Mouse (Mus musculus): ENCODE results near the gene Itpk1.
"Not testable (repeated sequence)": the region's sequence is repeated elsewhere in the genome, so short reads cannot be mapped to it uniquely, and the experiment has no call there.

Itpk1 gene

DNA sequence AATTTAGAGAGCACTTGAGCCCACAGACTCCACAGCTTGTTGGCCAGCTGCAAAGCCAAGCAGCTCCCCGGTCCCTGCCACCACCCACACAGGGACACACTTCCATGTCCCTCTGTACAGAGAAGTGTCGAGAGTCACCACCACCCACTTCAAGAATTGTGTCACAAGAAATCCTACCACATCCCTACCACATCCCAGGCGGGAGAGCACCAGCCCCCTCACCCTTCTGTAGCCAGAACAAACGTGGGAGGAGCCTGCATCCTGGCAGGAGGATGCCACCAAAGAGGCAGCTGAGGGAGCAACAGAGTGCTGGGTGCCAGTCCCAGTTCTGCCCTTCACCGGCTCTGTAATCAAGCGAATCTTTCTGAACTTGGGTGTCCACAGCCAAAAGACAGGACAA lies 51.7 kb downstream of the Itpk1 start:
- DNase-seq = no peak

- no peak for DNase-seq
These were observed 52.3 kb downstream of the Itpk1 start for GRCm38 (mm10) chr12:102652420-102652819.

GRCm38 (mm10) chr12:102651871-102652270 lies 52.9 kb downstream of the Itpk1 start:
- no peak for DNase-seq

DNA sequence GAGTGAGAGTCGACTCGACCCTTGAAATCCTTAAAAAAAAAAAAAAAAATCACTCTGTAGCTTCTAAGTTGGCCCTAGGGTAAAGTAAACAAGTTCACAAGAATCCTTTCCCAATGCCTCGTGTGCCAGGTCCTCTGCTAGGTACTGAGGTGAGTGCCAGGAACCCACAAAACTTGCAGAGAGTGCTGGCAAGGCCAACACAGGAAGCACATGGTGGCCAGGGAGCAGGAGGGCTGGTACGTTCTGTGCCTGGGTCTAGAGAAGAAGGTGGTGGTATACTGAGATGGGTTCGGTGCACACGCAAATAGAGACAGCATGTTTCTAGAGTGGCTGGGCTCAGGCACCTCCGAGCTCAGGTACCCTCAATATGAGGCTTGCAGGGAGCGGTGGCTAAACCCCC lies 53.3 kb downstream of the Itpk1 start:
- peak in 1 of 2 experiments; percentile 39 for DNase-seq

GRCm38 (mm10) chr12:102650649-102651048 lies 54.1 kb downstream of the Itpk1 start:
- DNase-seq = peak in 1 of 2 experiments; percentile 43

DNA sequence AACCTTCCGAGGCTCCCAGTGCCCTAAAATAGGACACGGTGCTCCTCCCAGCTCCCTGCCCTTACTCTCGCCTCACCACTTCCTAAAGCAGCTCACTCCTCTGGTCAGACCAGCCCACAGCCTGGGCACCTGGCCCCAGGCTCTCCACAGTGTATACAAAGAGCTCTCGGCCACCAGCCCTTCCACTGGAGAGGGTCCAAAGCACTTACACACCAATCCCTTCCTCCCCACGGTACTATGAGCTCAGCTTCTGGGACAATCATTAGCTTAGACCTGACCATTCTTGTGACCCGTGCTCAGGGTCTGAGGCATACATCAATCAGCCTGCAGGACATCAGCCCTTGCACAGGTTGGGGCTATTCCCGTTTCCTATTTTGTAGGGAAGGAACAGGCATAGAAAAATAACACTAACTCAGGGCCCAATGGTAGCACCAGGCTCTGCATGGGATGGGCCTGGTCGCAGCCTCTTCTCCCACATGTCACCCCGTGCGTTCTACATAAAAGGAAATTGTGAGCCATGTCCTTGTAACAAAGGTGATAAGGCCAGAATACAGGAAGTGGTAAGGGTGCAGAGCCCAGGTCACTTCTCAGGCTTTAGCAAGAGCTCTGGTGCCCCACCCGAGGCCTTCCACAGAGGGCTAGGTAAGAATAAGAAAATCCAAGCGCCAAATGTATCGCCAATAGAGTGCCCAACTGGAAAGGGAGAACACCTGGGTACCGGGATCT lies 56.7 kb downstream of the Itpk1 start:
- DNase-seq = peak in 1 of 2 experiments; percentile 53

DNA sequence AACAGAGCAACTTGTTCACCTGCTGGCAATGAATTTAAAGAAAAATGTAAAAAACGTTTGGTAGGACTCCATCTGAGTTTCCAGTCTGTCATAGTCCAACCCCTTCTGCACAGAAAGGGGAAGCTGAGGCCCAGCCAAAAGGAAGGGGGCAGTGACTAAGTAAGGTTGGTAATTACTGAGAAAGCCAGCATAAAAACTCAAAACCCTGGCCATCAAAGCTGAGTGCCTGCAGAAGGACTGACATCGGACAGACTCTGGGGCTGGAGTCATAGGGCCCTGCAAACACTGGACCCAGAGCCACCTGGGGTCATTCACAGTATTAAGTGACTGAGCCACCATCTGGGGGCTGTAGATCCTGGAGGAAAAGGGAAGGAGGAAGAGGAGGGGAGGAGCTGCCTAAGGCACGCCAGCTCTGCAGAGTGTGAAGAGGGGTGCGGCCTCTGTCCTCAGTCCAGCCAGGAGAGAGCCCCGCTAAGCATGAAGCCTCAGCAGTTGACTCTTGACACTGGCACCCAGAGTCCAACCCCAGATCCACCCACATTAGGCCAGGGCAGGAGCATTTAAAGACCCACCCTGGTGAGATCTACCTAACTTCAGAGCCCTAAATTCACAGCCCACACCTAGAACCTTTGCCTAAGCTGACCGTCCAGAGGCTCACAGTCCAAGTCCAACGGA lies 58.0 kb downstream of the Itpk1 start:
- no peak for DNase-seq

DNA sequence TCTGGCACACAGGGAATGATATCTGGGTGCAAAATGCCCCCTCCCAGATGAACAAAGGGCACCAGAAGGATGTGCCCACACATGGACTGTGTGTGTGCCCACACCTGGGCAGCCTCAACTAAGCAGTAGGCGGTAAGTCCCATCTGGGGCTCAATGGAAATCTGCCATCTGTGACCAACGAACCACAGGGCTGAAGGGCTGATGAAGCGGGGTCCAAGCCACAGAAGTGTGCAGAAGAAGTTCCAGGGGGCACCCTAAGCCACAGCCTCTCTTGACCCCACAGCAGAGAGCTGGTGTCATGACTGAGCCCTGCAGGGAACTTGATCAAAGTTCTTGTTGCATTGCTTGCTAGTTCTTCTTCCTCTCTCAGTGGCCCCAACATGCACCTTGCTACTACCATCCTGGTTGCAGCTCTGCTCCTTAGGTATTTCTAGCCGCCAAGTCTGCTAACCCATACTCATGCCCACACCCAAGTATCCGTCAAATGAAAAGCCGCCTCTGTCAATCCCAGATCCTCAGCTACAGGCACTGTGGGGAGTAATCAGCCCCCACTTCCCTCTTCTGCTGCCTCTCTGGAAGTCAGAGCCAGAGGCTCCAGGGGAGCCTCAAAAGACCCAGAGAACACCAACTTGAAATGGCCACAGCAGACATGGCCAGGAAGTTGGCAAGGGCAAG lies 58.7 kb downstream of the Itpk1 start:
- no peak for DNase-seq

DNA sequence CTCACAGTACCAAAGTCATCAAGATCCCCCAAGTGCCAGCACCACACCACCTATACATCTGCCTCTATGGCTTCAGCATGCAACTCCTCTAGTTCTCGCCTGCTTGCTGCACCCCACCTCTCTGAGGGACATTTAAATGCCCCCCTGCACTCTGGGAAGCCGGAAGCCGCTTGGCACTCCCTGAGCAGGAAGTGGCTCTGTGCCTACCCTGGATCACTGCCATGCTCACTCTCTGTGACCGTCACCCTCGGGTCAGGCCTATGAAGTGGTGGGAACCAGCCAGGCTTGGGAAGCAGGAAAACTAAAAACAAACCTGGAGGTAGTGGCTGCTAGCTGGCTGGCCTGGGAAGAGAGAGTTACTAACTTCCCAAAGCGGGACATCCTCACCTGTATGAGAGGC lies 61.4 kb downstream of the Itpk1 start:
- peak in 1 of 2 experiments; percentile 36 for DNase-seq

DNA sequence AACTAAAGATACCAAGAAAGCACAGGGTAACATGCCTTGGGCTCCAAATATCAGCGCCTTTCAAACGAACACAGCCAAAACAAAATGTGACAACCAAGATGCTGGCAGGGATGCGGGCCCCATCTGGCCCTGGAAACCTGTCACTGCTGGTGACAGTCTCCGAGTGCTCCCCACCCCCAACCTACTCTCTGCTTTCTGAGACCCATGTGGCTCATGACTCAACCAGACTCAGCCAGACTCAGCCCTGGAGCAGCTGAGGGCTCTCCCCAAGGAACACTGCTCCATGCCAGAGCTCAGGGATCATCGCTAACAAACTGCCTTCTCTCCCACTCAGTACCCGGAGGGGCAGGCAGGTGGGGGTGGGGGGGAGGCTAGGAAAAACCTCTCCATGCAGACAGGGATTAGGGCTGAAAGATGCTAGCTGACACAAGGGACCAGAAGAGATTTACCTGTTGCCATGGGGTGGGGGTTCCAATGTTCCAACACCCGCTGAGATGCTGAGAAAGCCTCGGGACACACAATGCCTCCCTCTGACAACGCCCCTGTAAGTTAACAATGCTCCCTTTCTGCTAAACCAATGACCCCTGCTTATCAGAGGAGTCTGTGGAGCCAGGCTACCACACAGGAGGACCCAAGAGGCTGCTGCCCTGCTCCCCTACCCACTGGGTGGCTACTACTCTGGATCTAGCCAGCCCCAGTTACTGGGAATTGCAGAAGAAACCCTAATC lies 64.1 kb downstream of the Itpk1 start:
- DNase-seq = peak; percentile 90 to 91

DNA sequence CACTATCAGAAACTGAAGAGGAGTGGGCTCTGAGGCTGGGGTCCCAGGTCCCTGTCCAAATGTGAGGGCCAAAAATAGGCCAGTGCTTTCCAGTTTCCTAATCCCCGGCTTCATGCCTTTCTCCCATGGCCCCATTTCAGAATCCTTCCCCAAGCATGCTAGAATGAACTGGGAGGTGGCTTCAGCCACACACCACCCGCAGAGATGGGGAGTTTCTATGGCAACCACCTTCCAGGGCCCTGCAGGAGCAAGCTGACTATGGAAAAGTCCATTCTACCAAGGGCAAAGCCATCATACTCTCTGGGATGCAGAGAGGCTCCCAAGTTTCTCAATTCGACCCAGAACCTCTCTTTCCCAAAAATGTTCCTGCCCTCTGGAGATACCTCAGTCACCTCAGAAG lies 65.9 kb downstream of the Itpk1 start:
- peak; percentile 66 to 74 for DNase-seq

GRCm38 (mm10) chr12:102637235-102637634 lies 67.5 kb downstream of the Itpk1 start:
- DNase-seq = no peak

- DNase-seq = no peak
These were observed 70.2 kb downstream of the Itpk1 start for GRCm38 (mm10) chr12:102634436-102635050.

GRCm38 (mm10) chr12:102633083-102633501 lies 71.6 kb downstream of the Itpk1 start:
- peak; percentile 63 for DNase-seq

DNA sequence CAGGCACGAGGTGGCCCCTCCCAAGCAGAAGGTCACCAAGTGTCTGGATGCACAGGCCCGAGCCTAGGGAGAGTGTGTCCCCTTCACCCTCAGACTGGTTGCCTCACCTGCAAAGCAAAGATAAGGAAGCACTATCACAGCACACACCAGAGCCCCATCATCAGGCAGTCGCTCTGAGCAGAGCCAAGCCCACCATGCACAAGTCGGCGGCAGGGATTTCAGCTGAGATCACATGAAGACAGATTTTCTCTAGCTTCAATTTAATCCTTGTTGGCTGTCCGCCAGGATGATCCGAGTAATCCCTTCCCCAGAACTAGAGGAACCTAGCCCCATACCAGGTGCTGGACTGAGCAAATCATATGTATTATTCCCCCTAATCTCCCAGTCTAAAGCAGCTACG lies 73.0 kb downstream of the Itpk1 start:
- no peak for DNase-seq

DNA sequence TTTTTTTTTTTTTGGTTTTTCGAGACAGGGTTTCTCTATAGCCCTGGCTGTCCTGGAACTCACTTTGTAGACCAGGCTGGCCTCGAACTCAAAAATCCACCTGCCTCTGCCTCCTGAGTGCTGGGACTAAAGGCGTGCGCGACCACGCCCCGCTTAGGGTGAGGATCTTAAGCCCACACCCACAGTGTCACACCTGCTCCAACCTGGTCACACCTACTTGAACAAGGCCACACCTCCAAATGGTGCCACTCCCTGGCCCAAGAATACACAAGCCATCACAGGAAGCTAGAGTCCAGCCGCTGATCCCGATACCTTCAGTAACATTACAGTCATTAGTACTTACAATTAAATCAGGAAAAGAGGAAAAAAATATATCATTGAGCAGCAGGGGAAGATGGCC lies 74.3 kb downstream of the Itpk1 start:
- not testable (repeated sequence) for DNase-seq

DNA sequence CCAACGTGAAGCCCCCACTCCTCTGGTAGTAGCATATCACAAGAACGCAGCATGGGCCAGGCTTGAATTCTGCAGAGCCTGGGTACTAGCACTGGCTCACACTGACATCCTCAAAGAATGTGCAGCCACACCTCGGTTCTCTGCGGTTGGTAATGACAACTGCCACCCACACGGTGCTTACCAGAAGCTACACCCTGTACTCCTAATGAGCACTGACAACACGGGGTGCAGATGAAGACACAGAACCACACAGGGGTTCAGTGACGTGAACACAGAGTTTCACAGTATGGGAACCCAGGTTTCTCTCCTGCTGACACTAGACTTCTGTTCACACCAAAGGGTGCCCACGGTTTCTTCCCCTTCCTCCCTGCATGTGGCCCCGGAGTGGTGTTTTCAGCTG lies 76.5 kb downstream of the Itpk1 start:
- DNase-seq = no peak

DNA sequence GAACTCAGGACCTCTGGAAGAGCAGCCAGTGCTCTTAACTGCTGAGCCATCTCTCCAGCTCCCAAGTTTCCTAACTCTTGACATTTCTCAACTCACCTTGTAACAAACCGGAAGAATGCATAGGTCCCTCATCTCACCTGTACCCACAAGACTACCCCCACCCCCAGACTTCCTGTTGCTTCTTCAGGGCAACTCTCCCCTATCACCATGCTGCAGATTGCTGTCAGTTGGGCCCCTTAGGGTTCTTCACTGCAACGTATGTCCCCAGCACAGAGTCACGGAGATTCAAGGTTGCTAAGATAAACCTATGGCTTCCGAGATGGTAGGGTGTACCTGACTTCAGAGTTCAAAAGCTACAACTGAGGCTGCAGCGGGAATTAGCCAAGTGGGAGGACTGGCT lies 77.2 kb downstream of the Itpk1 start:
- DNase-seq = no peak

GRCm38 (mm10) chr12:102626841-102627240 lies 77.9 kb downstream of the Itpk1 start:
- no peak for DNase-seq

DNA sequence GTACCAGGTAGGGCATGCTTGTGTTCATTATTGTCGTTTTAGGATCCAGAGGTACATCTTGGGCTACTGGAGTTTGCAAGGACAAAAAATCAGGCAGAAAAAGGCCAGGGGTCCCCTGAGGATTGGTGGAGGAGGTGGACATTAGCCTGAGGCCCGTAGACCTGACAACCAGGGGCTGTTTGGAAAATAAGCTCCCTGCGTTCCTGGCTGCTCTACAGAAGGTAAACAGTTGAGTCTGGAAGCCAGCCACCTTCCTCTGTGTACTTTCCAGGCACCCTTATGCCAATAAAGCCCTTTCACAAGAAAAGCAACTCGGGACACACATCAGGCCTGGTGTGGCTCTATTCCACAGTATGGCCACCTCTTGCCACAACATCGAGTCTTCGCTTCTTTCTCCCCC lies 79.0 kb downstream of the Itpk1 start:
- DNase-seq = no peak

GRCm38 (mm10) chr12:102625118-102625517 lies 79.6 kb downstream of the Itpk1 start:
- DNase-seq = no peak

DNA sequence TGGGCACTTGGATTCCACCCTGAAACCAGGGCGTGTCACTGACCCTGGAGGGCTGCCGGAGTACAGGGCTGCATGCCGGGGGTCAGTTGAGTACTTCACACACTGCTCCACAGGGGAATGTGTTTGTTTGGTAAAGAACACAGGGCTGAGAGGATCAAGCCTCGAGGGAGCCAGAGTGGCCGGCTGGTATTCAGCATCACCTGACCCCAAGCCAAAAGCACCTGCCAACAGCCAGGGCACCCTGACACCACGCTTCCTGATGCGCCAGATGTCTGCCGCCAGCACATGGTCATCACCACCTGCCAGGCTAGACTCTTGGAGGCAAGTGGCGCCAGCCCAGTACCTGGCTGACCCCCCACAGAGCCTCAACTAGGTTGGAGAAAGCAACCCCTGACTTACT lies 80.9 kb downstream of the Itpk1 start:
- DNase-seq = peak in 1 of 2 experiments; percentile 42
